In genomic region chr5:112297257-112297656, GRCm38 (mm10) we compare ENCODE assay signal across 9 mouse cellular contexts. TPM values are rescaled to one million over a fixed set of nuclear protein-coding genes. Genes with fewer than 3 reads are reported as not detected.
DNase-seq lines count a peak whose midpoint lies in the region; ATAC-seq and TF ChIP-seq lines count a peak whose summit lies in the region.
"Had no signal": no experiment of that assay in that cellular context is flagged by ENCODE, and none has a peak within 500 bp of the region (broad histone marks: within the 10 kb centered on the region; RNA-seq: fewer than 3 reads in every experiment).

No protein-coding gene starts in this region.

- 80% methylated on average over 2 of the region's 2 CpGs for WGBS in intestine, embryonic 15.5 days
- WGBS in intestine, postnatal 0 days, result 81% methylated on average over 2 of the region's 2 CpGs
- WGBS in liver, embryonic 14.5 days (ENCODE audit: insufficient replicate concordance), result 42% methylated on average over 2 of the region's 2 CpGs

- ATAC-seq in intestine, embryonic 15.5 days, result no peak
- no peak for ATAC-seq in intestine, postnatal 0 days
- no peak for ATAC-seq in liver, embryonic 14.5 days (ENCODE audit: insufficient read depth)

- H3K4me3 ChIP-seq in intestine, embryonic 15.5 days (replicated peaks), result no peak overlapping the region
- H3K4me3 ChIP-seq in intestine, postnatal 0 days (ENCODE audit: low read depth, low read length), result no peak overlapping the region
- no peak overlapping the region for H3K4me3 ChIP-seq in liver, embryonic 14.5 days (ENCODE audit: insufficient read depth in 1 of 2, low read depth in 2 of 2, low read length in 2 of 2)

- no peak overlapping the region for H3K4me2 ChIP-seq in intestine, embryonic 15.5 days (replicated peaks)
- no peak overlapping the region for H3K4me2 ChIP-seq in intestine, postnatal 0 days (replicated peaks; ENCODE audit: low read depth)
- H3K4me2 ChIP-seq in liver, embryonic 14.5 days (ENCODE audit: low read depth), result no peak overlapping the region

- H3K9me3 ChIP-seq in intestine, embryonic 15.5 days, result no peaks in the 10 kb centered on the region
- H3K9me3 ChIP-seq in intestine, postnatal 0 days (ENCODE audit: control insufficient read depth), result no peaks in the 10 kb centered on the region
- no peaks in the 10 kb centered on the region for H3K9me3 ChIP-seq in liver, embryonic 14.5 days (ENCODE audit: control insufficient read depth, low read length)

- peaks cover 42% of the 10 kb centered on the region for H3K4me1 ChIP-seq in intestine, embryonic 15.5 days (replicated peaks)
- H3K4me1 ChIP-seq in intestine, postnatal 0 days (replicated peaks; ENCODE audit: control insufficient read depth, insufficient read depth, low read length), result peaks cover 6% of the 10 kb centered on the region
- H3K4me1 ChIP-seq in liver, embryonic 14.5 days (replicated peaks; ENCODE audit: control insufficient read depth in 2 of 2, insufficient read depth in 2 of 2, low read length in 1 of 2), result peaks cover 14 to 65% of the 10 kb centered on the region in 2 experiments

- no peaks in the 10 kb centered on the region for H3K27me3 ChIP-seq in intestine, embryonic 15.5 days (replicated peaks)
- no peaks in the 10 kb centered on the region for H3K27me3 ChIP-seq in intestine, postnatal 0 days (replicated peaks; ENCODE audit: control insufficient read depth, insufficient read depth, low read length)
- no peaks in the 10 kb centered on the region for H3K27me3 ChIP-seq in liver, embryonic 14.5 days (ENCODE audit: control insufficient read depth, insufficient read depth, low read length)

- no peak overlapping the region for H3K9ac ChIP-seq in intestine, embryonic 15.5 days
- H3K9ac ChIP-seq in intestine, postnatal 0 days (ENCODE audit: low read depth, low read length), result no peak overlapping the region
- H3K9ac ChIP-seq in liver, embryonic 14.5 days (replicated peaks), result peak overlapping the region; percentile 37

- DNase-seq in 416B (ENCODE audit: low read depth), result peak; percentile 82
- peak; percentile 60 for DNase-seq in Muller cell, postnatal 12 days (ENCODE audit: inconsistent ontology term)
- no peak for DNase-seq in liver, embryonic 14.5 days (ENCODE audit: low read depth in 3 of 3, low spot score in 3 of 3)
- no peak for DNase-seq in cerebellum, adult 9-11 months
- DNase-seq in adrenal gland, postnatal 14 days, result no peak
- no peak for DNase-seq in lung, postnatal 36 days
- DNase-seq: kidney, adult 8-10 months had no signal

- TF ChIP-seq CTCF in intestine, postnatal 0 days (IDR thresholded peaks at IDR 0.05; ENCODE audit: low read depth), result no peak
- no peak for TF ChIP-seq CTCF in liver, embryonic 14.5 days (IDR thresholded peaks at IDR 0.05; ENCODE audit: low read depth)

- H3K27ac ChIP-seq in intestine, embryonic 15.5 days, result 0 out of 2 replicates have a peak overlapping the region, but pooled peaks have one; percentile 48
- H3K27ac ChIP-seq in intestine, postnatal 0 days (ENCODE audit: low read depth, low read length), result no peak overlapping the region
- peak overlapping the region; percentile 27 for H3K27ac ChIP-seq in liver, embryonic 14.5 days

- TF ChIP-seq EP300 in liver, embryonic 14.5 days (IDR thresholded peaks at IDR 0.05; ENCODE audit: low read depth), result no peak

- H3K36me3 ChIP-seq in intestine, embryonic 15.5 days, result no peaks in the 10 kb centered on the region
- no peaks in the 10 kb centered on the region for H3K36me3 ChIP-seq in intestine, postnatal 0 days (ENCODE audit: control insufficient read depth, insufficient read depth)
- no peaks in the 10 kb centered on the region for H3K36me3 ChIP-seq in liver, embryonic 14.5 days (replicated peaks; ENCODE audit: control insufficient read depth, insufficient read depth, low read depth)

RNA-seq across cellular contexts. Expression of gene Tpst2, which starts 20.8 kb away (rescaled TPM):
- polyA plus RNA-seq in intestine, embryonic 15.5 days (2015; fragmentation: Nextera tagmentation; extraction: Ambion mirVana), result 43.1 and 45.3 TPM in 2 replicates
- polyA plus RNA-seq in intestine, postnatal 0 days (2015; fragmentation: Nextera tagmentation; extraction: Ambion mirVana), result 45.3 and 48.4 TPM in 2 replicates
- 16.2 and 17.2 TPM in 2 replicates for polyA plus RNA-seq in liver, embryonic 14.5 days (2012; rRNA removed)
- 30.7 and 30.9 TPM in 2 replicates for polyA plus RNA-seq in liver, embryonic 14.5 days (2014; fragmentation: Nextera tagmentation; extraction: Ambion mirVana)
- 161 and 186 TPM in 2 replicates for total RNA-seq in adrenal gland, postnatal 14 days (2021)

RNA-seq across cellular contexts. Expression of gene Tfip11, which starts 28.9 kb away (rescaled TPM):
- 25.5 and 26.2 TPM in 2 replicates for polyA plus RNA-seq in intestine, embryonic 15.5 days (2015; fragmentation: Nextera tagmentation; extraction: Ambion mirVana)
- 13.6 and 14.3 TPM in 2 replicates for polyA plus RNA-seq in intestine, postnatal 0 days (2015; fragmentation: Nextera tagmentation; extraction: Ambion mirVana)
- polyA plus RNA-seq in liver, embryonic 14.5 days (2012; rRNA removed), result 10.7 and 11.6 TPM in 2 replicates
- polyA plus RNA-seq in liver, embryonic 14.5 days (2014; fragmentation: Nextera tagmentation; extraction: Ambion mirVana), result 8.0 and 9.2 TPM in 2 replicates
- total RNA-seq in adrenal gland, postnatal 14 days (2021), result 33.0 and 35.2 TPM in 2 replicates

RNA-seq across cellular contexts. Expression of gene Crybb1, which starts 41.6 kb away (rescaled TPM):
- polyA plus RNA-seq in intestine, embryonic 15.5 days (2015; fragmentation: Nextera tagmentation; extraction: Ambion mirVana), result 1.9 and 2.4 TPM in 2 replicates
- polyA plus RNA-seq in intestine, postnatal 0 days (2015; fragmentation: Nextera tagmentation; extraction: Ambion mirVana), result 0.22 and 0.34 TPM in 2 replicates
- polyA plus RNA-seq in liver, embryonic 14.5 days (2012; rRNA removed), result not detected in 2 replicates
- 0.24 TPM in 1 of 2 replicates, not detected in the other for polyA plus RNA-seq in liver, embryonic 14.5 days (2014; fragmentation: Nextera tagmentation; extraction: Ambion mirVana)
- 1.8 and 1.9 TPM in 2 replicates for total RNA-seq in adrenal gland, postnatal 14 days (2021)

RNA-seq across cellular contexts. Expression of gene Cryba4, which starts 44.9 kb away (rescaled TPM):
- polyA plus RNA-seq in intestine, embryonic 15.5 days (2015; fragmentation: Nextera tagmentation; extraction: Ambion mirVana), result 1.7 and 1.8 TPM in 2 replicates
- 1.1 and 1.3 TPM in 2 replicates for polyA plus RNA-seq in intestine, postnatal 0 days (2015; fragmentation: Nextera tagmentation; extraction: Ambion mirVana)
- polyA plus RNA-seq in liver, embryonic 14.5 days (2012; rRNA removed), result 0.39 and 0.63 TPM in 2 replicates
- 0.59 and 0.95 TPM in 2 replicates for polyA plus RNA-seq in liver, embryonic 14.5 days (2014; fragmentation: Nextera tagmentation; extraction: Ambion mirVana)
- total RNA-seq in adrenal gland, postnatal 14 days (2021), result 16.2 and 28.2 TPM in 2 replicates

RNA-seq across cellular contexts. Expression of gene Srrd, which starts 45.6 kb away (rescaled TPM):
- polyA plus RNA-seq in intestine, embryonic 15.5 days (2015; fragmentation: Nextera tagmentation; extraction: Ambion mirVana), result 32.2 and 35.4 TPM in 2 replicates
- 15.4 and 19.0 TPM in 2 replicates for polyA plus RNA-seq in intestine, postnatal 0 days (2015; fragmentation: Nextera tagmentation; extraction: Ambion mirVana)
- polyA plus RNA-seq in liver, embryonic 14.5 days (2012; rRNA removed), result 15.7 and 16.0 TPM in 2 replicates
- 13.3 and 15.3 TPM in 2 replicates for polyA plus RNA-seq in liver, embryonic 14.5 days (2014; fragmentation: Nextera tagmentation; extraction: Ambion mirVana)
- 23.7 and 41.2 TPM in 2 replicates for total RNA-seq in adrenal gland, postnatal 14 days (2021)

Comparison
In these comparisons a context has a peak if more than half of its experiments do, and no peak if none do; other contexts are left out.
1. DNase-seq: peak in 416B (single experiment) and Muller cell, postnatal 12 days (single experiment); none in liver, embryonic 14.5 days (0 of 3), cerebellum, adult 9-11 months (single experiment), adrenal gland, postnatal 14 days (single experiment) and lung, postnatal 36 days (single experiment).